Mouse (Mus musculus) megakaryocyte, adult 5-6 weeks (primary cell): ENCODE data around the gene Sox13. TPM values are rescaled to one million over a fixed set of nuclear protein-coding genes. Genes with fewer than 3 reads are reported as not detected.

ENCODE experiments used
- ATAC-seq: 2 replicates; pipeline ENCODE4 v1.8.0; 2016; ENCODE audit warnings: mild to moderate bottlenecking, inconsistent platforms; ENCODE audit not compliant: poor library complexity, severe bottlenecking
- total RNA-seq, 2 experiments: library from RNA; stranded (forward) in 1 of 2; stranded (reverse) in 1 of 2; fragments of 153-499, 151-499 nt in 1 of 2; fragments of 221-1000, 200-1000 nt in 1 of 2; gene quantifications; 2 replicates each; pipeline versions ENCODE4 v1.2.3 to v1.2.4; 2015 to 2017

Sox13 gene
- total RNA-seq, 2 experiments from 2014 or later = 0.70 to 0.76 TPM

DNA sequence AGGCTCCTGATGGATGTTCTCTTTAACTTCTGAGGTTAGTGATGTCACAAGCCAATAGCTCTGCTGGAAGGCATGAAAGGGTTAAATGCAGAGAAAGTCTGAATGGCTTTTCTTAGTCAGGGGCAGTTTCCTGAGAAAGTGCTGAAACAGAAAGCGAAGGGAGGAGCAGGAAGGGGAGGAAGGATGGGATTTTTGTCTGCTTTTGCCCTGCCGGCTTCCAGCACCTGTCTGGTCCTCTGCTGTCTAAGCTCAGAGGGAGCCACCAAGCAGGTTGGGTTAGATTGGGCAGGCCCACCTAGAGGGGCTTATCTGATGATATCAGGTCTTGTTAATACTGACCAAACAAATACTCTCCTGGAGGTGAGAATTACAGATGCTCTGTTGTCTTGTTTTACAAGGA is 8.4 kb upstream of the Sox13 start:
- no peak for ATAC-seq

DNA sequence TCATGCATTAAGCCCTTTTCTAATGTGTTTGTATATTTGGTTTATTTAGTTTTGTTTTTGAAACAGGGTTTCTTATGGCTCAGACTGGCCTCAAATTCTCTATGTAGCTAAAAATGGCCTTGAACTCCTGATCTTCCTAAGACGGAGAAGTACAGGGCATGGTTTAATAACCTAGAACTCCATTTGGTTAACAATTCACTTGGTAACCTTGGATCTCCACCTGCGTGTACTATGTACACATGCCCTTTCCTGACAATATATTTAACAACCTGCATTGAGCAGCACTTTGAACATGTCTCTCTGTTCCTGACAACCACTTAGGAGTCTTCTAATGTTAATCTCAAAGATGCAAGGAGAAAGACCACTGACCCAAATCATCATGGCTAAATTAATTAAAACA is 7.0 kb upstream of the Sox13 start:
- ATAC-seq = no peak

DNA sequence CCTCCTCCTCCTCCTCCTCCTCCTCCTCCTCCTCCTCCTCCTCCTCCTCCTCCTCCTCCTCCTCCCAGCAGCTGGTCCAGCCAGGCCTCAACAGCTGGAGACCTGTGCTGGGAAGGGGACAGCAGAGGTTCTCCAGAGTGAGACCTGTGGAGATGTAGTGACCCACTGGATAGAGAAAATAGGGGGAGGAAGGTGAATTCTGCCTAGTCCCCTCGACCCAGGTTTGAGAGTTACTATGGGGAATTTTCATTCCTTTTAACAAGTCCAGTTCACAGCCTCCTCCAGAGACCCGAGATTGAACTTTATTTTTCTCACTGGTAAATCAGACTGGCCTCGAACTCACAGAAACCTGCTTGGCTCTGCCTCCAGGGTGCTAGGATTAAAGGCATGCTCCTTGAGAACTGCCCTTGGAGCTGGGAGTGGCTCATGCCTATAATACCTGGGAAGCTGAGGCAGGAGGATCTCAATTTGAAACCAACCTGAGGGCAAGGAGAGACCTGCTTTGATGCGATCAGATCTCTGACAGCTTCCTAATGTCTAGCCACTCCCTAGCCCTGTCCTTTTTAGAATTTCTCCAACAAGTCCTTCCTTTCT is 467 bp upstream of the Sox13 start:
- no peak for ATAC-seq

DNA sequence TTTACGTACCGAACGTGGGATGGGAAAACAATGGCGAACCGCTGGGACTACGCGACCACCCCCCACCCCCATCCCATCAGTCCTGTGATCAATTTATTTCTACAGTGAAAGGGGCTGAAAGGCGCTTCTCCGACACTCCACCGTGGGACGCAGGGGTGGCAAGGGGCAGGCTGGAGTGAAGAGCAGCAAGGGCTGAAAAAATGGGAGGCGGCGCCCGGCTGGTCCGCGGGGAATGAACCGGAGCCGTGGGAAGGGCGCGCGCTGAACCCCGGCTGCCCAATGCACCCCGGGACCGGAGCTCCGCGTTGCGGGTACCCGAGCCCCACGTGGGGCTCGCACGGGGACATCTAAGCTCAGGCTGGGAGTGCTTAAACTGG is 1.0 kb downstream of the Sox13 start:
- ATAC-seq = no peak

DNA sequence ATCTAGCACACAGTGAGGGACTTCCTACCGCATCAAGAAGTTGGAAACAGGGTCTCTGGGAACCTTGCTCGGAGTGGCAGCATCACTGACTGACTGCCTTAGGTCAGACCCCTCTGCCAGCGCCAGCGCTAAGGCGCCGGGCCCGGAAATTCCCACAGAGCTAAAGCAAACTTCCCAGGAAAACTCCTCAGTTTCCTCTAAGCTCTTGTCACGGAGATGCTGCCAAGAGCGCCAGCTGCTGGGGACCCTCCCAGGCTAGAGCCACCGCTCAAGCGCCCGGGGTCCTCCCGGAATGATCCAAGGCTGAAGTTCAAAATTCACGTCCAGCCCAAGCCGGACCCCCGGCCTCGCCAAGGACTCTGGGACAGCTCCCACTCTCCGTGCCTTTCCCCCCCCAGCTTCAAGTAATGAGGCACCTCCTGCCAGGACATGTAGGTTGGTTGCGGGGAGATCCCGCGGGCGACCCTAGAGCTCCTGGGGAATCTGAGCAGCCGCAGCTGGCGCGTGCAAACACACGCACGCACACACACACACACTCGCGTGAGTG is 1.5 kb downstream of the Sox13 start:
- no peak for ATAC-seq

DNA sequence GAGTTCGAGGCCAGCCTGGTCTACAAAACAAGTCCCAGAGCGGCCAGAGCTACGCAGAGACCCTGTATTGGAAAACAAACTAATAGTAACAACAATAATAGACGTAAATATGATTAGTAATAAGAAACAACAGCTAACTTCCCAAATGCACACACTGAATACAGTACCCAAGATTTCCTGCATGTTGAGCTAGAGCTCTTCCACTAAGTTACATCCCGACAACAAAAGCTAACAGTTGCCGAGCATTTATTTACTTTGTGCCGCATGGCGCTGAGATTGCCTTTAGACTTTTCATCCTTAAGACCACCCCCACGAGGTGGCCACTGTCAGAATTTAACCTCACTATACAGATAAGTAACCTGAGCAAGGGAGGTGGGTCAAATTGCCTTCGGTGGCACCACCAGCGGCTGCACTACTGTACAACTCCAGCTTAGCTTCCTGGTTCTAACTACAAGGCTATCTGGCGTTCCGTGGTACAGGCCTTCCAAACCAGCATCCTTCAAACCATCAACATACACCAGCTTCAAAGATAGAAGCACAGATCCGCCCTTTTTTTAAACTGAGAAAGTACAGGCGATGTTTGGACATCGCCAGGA is 2.1 kb downstream of the Sox13 start:
- ATAC-seq = no peak

DNA sequence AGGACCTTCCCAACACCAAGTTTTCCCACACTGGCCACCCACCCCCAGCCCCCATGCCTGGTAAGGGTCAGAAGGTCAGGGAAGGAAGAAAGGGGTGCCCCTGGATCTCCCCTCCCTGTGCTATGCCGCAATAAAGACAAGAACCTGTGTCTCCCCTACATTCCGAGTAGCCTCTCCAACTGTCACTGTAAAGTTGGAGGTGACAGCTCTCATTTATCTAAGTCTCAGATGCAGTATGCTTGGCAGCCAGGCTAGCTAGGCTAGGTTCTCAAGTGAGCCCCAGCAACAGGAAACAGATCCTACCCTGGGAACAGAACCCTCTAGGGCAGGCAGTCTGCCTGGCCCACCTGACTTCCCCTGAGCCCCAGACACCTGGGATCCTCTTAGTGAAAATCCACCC is 3.1 kb downstream of the Sox13 start:
- no peak for ATAC-seq

DNA sequence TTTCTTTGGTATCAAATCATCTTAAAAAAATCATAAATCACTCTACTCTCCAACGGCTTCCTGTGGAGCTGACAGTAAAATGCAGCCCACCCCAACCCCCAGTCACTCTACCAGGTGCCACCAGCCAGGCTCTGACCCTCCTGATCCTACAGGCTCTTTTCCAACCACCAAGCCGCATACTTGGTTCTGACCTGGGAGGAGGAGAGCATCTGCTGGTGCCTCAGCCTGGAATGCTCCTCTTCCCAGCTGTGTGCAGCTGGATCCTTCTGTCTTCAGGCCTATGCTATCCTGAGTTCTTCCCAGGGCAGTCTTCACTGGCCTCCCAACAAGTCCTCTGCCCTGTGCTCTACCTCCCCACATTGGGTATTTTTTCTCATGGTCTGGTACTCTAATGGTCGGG is 3.7 kb downstream of the Sox13 start:
- ATAC-seq = no peak

DNA sequence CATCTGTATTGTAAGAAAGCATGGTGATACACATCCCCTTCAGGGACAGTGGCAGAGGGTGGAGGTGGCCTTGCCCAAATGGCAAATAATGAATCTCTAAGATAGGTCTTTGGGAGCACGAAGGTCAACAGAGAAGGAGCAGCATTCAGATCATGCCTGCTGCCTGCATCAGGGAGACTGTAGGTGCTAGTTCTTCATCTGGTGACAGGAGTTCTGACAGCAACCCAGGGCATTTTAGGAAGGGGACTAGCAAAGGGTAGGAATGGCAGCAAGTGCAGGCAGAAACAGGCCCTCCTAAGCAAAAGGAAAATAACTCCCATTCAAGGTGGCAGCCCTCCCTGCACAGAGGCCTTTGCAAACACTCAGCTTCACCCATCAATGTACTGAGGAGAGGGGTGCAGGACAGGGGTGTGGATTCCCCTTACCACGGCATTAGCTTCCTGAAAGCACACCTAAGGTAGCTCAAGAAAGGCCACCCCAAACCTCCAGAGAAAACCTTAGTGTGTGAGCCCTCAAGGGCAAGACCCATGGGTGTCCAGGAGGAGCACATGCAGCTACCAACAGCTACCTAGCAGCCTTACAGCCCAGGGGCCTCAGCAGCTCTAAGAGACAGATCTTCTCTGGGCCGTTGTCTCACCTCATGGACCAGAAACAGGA is 4.9 kb downstream of the Sox13 start:
- no peak for ATAC-seq

DNA sequence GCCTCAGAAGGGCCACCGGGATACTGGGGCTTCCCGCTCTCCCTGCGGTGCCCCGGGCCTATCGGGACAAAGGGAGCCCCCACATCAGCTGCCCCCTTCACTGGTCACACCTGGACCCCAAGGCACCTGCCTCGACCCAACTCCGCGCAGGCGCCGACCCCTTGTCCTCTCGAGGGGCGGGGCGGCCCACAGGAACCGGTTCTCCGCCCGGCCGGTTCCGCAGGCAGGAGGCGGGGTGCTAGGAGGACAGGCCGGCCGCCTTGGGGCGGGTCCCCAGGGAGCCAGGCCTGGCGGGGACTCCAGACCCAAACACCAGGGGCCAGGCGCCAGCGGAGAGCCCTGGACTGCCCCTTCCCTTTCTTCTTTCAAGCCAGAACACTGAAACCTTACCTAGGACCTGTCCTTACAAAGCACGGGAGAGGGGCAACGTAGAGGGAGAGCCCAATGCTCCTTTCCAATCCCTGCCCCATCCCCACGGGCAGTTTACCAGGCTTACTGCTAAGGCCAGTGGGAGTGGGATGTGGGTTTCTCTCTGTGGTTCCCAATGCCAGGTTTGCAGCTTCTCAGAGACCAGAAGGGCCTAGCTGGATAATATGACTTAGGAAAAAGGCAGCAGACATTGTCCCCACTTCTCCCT is 5.9 kb downstream of the Sox13 start:
- ATAC-seq = peak; percentile 85

DNA sequence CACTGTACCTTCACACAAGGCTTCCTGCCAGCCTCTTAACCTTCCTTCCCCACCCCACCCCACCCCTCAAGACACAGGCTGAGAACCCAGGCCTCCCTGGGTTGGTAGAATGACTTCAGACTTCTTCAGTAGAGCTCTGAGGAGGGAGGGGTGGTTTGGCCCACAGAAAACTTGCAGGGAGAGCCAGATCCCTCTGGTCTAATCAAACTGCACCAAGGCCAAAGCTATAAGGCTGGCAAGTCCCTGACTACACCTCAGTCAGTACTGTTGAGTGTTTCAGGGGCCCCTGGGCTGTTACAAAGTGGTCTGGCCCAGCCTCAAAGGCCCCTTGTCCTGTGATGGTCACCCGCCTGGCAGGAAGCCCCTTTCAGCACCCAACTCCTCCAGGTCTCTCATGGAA is 6.6 kb downstream of the Sox13 start:
- ATAC-seq = no peak

DNA sequence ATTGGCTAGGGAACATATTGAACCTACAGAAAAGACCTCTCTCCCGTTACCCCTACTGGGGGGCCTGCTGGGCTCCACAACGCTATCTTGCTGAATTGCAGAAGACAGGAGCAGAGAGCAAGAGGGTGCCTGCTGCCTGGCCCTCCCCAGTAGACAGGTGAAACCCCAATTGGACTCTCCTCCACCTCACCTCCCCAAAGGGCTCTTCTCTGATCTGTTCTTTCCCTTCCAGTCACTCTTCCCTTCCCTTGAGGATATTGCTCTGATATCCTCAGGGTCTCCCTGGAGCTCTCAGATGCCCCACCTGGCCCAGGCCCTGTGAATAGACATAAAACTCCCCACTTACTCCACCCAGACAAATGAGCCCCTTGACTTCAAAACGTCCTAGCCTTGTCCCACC is 7.1 kb downstream of the Sox13 start:
- ATAC-seq = no peak

DNA sequence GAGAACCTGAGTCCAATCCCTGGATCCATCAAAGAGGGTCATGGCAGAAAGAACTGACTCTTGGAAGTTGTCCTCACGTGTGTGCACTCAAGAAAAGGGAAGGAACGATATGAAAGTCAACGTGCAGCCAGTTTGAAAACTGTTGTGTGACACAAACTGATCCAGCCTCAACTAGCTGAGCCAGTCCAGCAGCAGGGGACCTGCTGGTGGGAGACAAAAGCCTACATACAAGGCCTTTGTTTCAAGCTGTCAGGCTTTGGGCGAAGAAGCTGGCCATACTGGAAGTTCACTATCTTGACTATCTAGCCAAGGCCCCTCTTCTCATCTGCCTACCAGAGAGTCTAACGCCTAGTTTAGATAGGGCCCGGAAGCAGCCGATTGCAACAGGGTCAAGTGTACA is 7.7 kb downstream of the Sox13 start:
- ATAC-seq = no peak

DNA sequence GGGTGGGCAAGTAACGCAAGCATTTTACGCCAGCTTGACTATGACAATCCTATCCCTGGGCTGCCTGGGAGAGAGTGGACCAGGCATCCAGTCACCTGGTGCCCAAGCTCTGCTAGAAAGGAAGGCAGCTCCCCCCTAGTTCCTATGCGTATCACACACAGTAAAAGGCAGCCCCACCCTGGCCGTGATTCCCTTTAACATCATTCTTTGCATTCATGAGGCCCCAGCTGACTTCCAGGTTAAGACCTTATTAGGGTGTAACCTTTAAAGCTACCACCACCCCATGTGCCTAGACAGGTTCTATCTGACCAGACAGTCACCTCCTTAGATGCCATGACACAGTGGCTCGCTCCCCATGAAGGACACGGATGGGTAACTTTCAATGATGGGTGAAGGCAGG is 8.7 kb downstream of the Sox13 start:
- no peak for ATAC-seq

DNA sequence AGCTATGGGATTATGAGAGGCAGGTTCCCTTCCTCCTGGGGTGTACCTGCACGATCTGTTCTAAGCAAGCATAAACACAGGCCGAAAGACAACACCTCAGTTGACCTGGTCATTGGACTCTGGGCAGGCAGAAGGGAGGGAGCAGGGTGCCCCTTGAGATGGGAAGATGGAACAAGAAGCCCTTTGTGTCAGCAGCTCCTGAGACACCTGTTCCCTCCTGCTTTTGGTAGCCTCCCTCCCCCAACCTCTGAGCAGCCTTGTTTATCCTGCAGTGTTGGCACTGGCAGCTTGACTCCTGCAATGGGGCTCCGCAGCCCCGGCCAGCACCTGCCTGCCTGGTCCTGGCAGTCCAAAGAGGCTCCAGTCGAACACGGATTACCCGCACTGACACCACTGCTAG is 9.1 kb downstream of the Sox13 start:
- ATAC-seq = no peak

DNA sequence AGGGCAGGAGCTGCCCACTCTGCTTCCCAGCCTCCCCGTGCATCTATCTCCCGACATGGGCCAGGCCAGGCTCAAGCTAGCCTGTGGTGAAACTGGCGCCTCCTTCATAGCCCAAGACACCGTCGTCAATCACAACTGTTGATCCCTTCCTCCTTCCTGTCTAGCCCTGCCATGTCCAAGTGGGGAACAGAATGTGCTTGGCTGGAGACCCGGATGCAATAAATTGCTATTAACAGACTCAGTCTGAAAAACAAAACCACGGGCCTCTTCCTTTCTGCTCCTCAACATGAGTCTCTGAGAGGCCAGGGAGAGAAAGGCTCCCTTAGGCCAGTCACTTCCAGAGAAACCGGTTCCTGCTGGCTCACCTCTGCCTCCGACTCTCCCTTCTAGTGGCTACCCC is 11.2 kb downstream of the Sox13 start:
- ATAC-seq = no peak

DNA sequence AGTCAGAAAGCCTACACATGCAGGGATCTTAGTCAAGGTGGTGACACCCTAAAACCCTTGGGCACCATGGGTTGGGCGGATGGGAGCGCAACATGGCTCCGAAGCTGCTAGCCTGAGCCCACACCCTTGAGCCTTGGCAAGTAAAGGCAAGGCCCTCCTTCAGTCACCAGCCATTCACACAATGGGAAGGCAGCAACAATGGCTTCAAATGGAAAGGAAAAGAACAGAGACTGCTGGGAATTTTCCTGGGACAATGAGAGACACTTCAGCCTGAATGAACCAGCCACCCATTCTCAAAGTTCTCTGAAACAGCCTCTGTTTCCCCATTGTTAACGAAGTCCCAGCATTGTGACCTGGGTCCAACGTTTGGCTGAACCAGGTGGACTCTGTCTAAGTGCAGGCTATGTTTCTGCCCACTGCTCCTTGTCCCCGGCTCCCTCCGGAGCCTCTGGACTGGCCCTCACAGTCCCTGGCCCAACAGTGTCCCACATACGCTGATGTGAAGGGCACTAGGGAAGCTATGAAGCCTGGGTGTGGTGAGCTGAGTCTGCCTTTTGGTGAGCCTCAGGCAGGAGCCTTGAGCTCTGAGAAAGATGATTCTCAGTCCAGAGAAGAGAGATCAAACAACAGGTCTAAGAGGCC is 12.6 kb downstream of the Sox13 start:
- no peak for ATAC-seq

DNA sequence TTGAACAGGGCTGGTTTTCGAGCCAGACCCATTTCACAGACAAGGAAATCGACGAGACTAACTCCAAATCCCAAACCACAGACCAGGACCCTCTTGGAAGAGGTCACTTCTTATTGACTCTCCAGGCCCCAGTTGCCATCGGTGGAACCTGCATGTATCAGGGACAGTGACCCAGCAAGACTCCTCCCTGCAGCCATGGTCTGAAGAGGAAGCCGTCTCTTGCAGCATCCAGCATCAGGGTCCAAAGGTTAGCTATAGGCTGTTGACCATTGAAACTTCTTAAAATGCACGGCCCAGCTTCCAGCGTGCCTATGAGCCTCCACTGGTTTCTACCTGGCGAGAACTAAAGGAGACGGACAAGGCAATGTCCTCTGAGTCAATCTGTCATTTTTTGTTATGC is 14.4 kb downstream of the Sox13 start:
- no peak for ATAC-seq

DNA sequence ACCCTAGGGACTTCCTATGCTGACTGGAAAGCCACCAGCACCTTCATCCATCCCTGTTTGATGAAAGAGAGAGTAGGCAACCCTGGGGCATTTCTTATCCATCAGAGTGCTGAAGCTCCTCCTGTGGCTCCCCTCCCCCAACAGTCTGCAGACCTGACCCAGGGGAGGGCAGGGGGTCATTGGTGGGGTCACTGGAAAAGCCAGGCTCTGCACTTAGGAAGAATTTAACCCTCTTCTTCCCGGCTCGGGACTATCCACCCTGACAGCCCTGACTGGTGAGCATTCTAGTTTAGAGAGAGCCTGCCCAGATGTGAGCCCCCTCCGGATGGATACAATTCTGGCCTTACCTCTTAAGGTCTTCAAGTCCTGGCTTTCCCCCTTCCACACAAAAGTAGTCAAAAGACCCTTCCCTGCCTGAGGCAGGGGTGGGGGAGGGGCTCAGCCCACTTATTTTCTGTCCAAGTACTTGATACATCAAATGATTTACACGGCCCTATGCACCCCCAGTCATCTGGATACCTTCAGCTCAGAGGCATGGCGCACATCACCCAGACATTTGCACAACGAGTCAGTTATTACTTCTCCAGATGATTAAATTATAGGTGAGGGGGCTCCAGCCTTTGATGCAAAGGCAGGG is 15.2 kb downstream of the Sox13 start:
- no peak for ATAC-seq

DNA sequence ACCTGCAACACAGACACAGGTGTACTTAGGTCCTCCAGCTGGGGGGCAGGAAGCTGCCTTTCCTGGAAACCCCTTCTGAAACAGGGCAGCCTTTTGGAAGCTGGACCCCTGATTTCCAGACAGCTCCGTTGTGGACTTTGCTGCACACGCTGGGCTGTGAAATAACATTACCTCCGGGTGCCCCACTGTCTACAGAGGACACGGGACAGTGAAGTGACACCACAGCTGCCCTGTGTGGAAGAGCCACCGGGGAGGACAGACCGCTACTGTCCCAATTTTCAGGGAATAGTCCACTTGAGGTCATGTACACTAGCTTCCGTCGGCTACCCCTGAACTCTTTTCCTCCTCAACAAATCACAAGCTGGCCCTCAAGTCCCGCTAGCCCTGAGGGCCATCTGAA is 15.9 kb downstream of the Sox13 start:
- no peak for ATAC-seq

DNA sequence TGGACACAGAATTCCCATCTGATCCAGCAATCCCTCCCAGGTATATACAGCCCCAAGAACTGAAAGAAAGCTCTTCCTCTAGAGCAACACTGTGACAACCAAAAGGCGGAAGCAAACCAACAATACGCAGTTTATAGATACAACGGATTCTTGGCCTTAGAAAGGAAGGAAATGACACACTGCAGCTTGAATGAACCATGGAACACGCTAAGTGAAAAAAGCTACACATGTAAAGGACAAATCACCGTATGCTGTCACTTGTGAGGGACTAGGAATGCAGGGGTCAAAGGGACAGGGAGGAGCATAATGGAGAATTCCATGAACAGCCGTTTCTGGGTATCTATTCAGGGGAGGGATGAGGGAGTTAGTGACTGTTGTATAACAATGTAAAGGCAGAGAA is 16.7 kb downstream of the Sox13 start:
- ATAC-seq = no peak
